Mouse (Mus musculus): Measurements from ENCODE around the gene Mcf2. TPM values are rescaled to one million over a fixed set of nuclear protein-coding genes. Genes with fewer than 3 reads are reported as not detected.

The Mcf2 gene
- total RNA-seq (2021): under 1 TPM; 0.15 to 0.21 TPM
- long read RNA-seq, experiment 1, partial matches to known transcripts: 0 of 1 reads
- long read RNA-seq, experiment 1, other reads (novel, unspliced or antisense): 1 of 1 reads
- long read RNA-seq, experiment 2: 0 reads

GRCm38 (mm10) chrX:60178744-60179458, at the start of gene Mcf2:
Gene Mcf2 (minus strand): TSS chrX:60179089.
- DNase-seq: no peak

- DNase-seq: no peak
Measured at GRCm38 (mm10) chrX:60187726-60188125, 8.8 kb upstream of the Mcf2 start.

- DNase-seq: no peak
Measured at GRCm38 (mm10) chrX:60182611-60183010, 3.7 kb upstream of the Mcf2 start.

- DNase-seq: peak; percentile 1
Measured at GRCm38 (mm10) chrX:60178025-60178743, 705 bp downstream of the Mcf2 start.

GRCm38 (mm10) chrX:60170106-60170505, 8.8 kb downstream of the Mcf2 start:
- DNase-seq: no peak

GRCm38 (mm10) chrX:60169511-60169910, 9.4 kb downstream of the Mcf2 start:
- DNase-seq: no peak

GRCm38 (mm10) chrX:60168796-60169195, 10.1 kb downstream of the Mcf2 start:
- DNase-seq: no peak

GRCm38 (mm10) chrX:60147268-60147974, 31.5 kb downstream of the Mcf2 start:
- DNase-seq: no peak

- DNase-seq: no peak
Measured at GRCm38 (mm10) chrX:60075359-60075758, 103.5 kb downstream of the Mcf2 start.

GRCm38 (mm10) chrX:60055185-60055584, 123.7 kb downstream of the Mcf2 start:
- no peak for DNase-seq

GRCm38 (mm10) chrX:60054745-60055144, 124.1 kb downstream of the Mcf2 start:
- DNase-seq: no peak

- DNase-seq: peak; percentile 19
Measured at GRCm38 (mm10) chrX:60026654-60027053, 152.2 kb downstream of the Mcf2 start.

- no peak for DNase-seq
Measured at GRCm38 (mm10) chrX:60021595-60021994, 157.3 kb downstream of the Mcf2 start.

- no peak for DNase-seq
Measured at GRCm38 (mm10) chrX:60021007-60021406, 157.9 kb downstream of the Mcf2 start.

GRCm38 (mm10) chrX:60014588-60014987, 164.3 kb downstream of the Mcf2 start:
- no peak for DNase-seq

GRCm38 (mm10) chrX:60013084-60013676, 165.7 kb downstream of the Mcf2 start:
- peak; percentile 34 for DNase-seq

Other genes with a start within 250 kb of the Mcf2 start
- gene F9, start 179.6 kb downstream of the Mcf2 start, total RNA-seq (2021): 10 to 100 TPM in 1 of 2 experiments, 1 to 10 TPM in 1; 6.1 to 13.8 TPM

Data from adrenal gland, postnatal 10 days (tissue).